Mouse (Mus musculus) liver, embryonic 13.5 days (tissue): ENCODE measurements around the gene Hps3. TPM values are rescaled to one million over a fixed set of nuclear protein-coding genes. Genes with fewer than 3 reads are reported as not detected.
"Not testable (repeated sequence)": the region's sequence is repeated elsewhere in the genome, so short reads cannot be mapped to it uniquely, and the experiment has no call there.

Experiments used
- ATAC-seq: fragments of 200-750 bp; cut with Nextera tagmentation; 2 replicates; pipeline ENCODE4 v1.8.0; 2017; ENCODE audit warnings: low read depth, mild to moderate bottlenecking, moderate number of reproducible peaks, moderate library complexity
- DNase-seq: peaks from one replicate; pipeline ENCODE4 v3.0.0; 2022
- H3K27ac ChIP-seq: fragments of 300-500 bp; sonication (generic); 2 replicates; pipeline ENCODE4 v1.5.1; 2015; ENCODE audit warnings: moderate library complexity, mild to moderate bottlenecking, inconsistent platforms
- H3K27me3 ChIP-seq: fragments of 300-500 bp; sonication (generic); 2 replicates; pipeline ENCODE4 v1.6.1; 2015; ENCODE audit warnings: mild to moderate bottlenecking, inconsistent platforms
- H3K36me3 ChIP-seq: fragments of 300-500 bp; sonication (generic); 2 replicates; pipeline ENCODE4 v1.6.1; 2015; ENCODE audit warnings: mild to moderate bottlenecking, inconsistent platforms
- H3K4me1 ChIP-seq: fragments of 300-500 bp; sonication (generic); replicated peaks from 2 replicates; pipeline ENCODE4 v1.6.1; 2015; ENCODE audit warnings: inconsistent platforms
- H3K4me2 ChIP-seq: fragments of 300-500 bp; sonication (generic); 2 replicates; pipeline ENCODE4 v1.6.1; 2015; ENCODE audit warnings: inconsistent platforms, mild to moderate bottlenecking, moderate library complexity
- H3K4me3 ChIP-seq: fragments of 300-500 bp; sonication (generic); replicated peaks from 2 replicates; pipeline ENCODE4 v1.5.1; 2015; ENCODE audit warnings: mild to moderate bottlenecking, inconsistent platforms
- H3K9ac ChIP-seq: fragments of 300-500 bp; sonication (generic); 2 replicates; pipeline ENCODE4 v1.6.1; 2015; ENCODE audit warnings: mild to moderate bottlenecking, inconsistent platforms
- H3K9me3 ChIP-seq: fragments of 300-500 bp; sonication (generic); replicated peaks from 2 replicates; pipeline ENCODE4 v1.6.1; 2016; ENCODE audit warnings: inconsistent platforms
- WGBS: fragments of 180-500 bp; shearing (Covaris S2); methylation state at CpG from one replicate; pipeline ENCODE4 v1.1.7; 2015; ENCODE audit not compliant: insufficient replicate concordance; 5-methylcytosine and 5-hydroxymethylcytosine counted together
- polyA plus RNA-seq: library from polyadenylated mRNA; unstranded; fragments of >200 nt; fragmentation: Nextera tagmentation; extraction: Ambion mirVana; gene quantifications from 2 replicates; pipeline ENCODE4 v1.2.1, GENCODE M21; 2015

Gene Hps3
- polyA plus RNA-seq, 1 experiment from 2014 or later, result 6.3 TPM

GRCm38 (mm10) chr3:19964625-19965188 is 70.4 kb downstream of the Hps3 start:
- H3K4me3 ChIP-seq, result no peak overlapping the region
- WGBS, result 58% methylated on average over 2 of the region's 2 CpGs
- H3K9ac ChIP-seq, result no peak overlapping the region
- no peaks in the 10 kb centered on the region for H3K4me1 ChIP-seq
- no peak overlapping the region for H3K27ac ChIP-seq
- no peaks in the 10 kb centered on the region for H3K36me3 ChIP-seq
- no peak overlapping the region for H3K4me2 ChIP-seq
- ATAC-seq (no peak), DNase-seq (no peak)
- no peaks in the 10 kb centered on the region for H3K27me3 ChIP-seq
- H3K9me3 ChIP-seq, result no peaks in the 10 kb centered on the region

- no peaks in the 10 kb centered on the region for H3K36me3 ChIP-seq
- H3K27ac ChIP-seq, result peak overlapping the region; percentile 68
- H3K27me3 ChIP-seq, result no peaks in the 10 kb centered on the region
- H3K4me3 ChIP-seq, result no peak overlapping the region
- no peaks in the 10 kb centered on the region for H3K4me1 ChIP-seq
- DNase-seq (no peak), ATAC-seq (peak; percentile 74)
- WGBS, result 47% methylated on average over 3 of the region's 3 CpGs
- no peak overlapping the region for H3K4me2 ChIP-seq
- H3K9me3 ChIP-seq, result no peaks in the 10 kb centered on the region
- no peak overlapping the region for H3K9ac ChIP-seq
These were observed 72.2 kb downstream of the Hps3 start for GRCm38 (mm10) chr3:19962769-19963513.

- Histone ChIP-seq H3K4me2 (no peak overlapping the region), H3K9me3 (no peaks in the 10 kb centered on the region), H3K27me3 (no peaks in the 10 kb centered on the region), H3K4me3 (no peak overlapping the region), H3K9ac (no peak overlapping the region), H3K27ac (no peak overlapping the region), H3K4me1 (no peaks in the 10 kb centered on the region; the same call in 1 of the 2 replicates), H3K36me3 (no peaks in the 10 kb centered on the region)
- ATAC-seq (no peak), DNase-seq (no peak)
- WGBS, result 52% methylated on average over 2 of the region's 2 CpGs
These were observed 73.8 kb downstream of the Hps3 start for GRCm38 (mm10) chr3:19961341-19961740.

GRCm38 (mm10) chr3:19960570-19961114 is 74.5 kb downstream of the Hps3 start:
- no peaks in the 10 kb centered on the region for H3K36me3 ChIP-seq
- H3K4me3 ChIP-seq, result no peak overlapping the region
- H3K9ac ChIP-seq, result no peak overlapping the region
- H3K4me2 ChIP-seq, result no peak overlapping the region
- no peaks in the 10 kb centered on the region for H3K9me3 ChIP-seq
- 51% methylated on average over 3 of the region's 3 CpGs for WGBS
- H3K27ac ChIP-seq, result no peak overlapping the region
- DNase-seq, result no peak
- no peaks in the 10 kb centered on the region; the same call in 1 of the 2 replicates for H3K4me1 ChIP-seq
- no peaks in the 10 kb centered on the region for H3K27me3 ChIP-seq
- ATAC-seq, result no peak

DNA sequence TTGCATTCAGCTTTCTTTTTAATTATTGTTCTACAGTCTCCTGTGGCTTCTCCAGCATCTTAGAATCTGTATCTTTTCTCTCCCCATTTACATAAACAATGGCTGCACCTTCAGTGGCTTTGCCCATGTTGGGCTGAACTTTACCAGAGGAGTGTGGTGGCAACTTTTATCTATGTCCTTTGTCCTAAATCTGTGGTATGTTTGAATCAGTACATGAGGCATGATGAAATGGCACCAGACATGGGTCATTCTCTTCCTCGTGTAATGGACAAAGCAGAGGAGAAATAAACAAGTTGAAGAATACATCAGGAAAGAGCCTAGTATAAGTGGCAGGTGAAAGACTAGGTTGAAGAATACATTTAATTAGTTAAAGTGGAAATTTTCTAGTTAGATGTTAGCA is 76.1 kb downstream of the Hps3 start:
- H3K9ac ChIP-seq, result no peak overlapping the region
- no peak overlapping the region for H3K27ac ChIP-seq
- H3K4me1 ChIP-seq, result no peaks in the 10 kb centered on the region; the same call in 1 of the 2 replicates
- no peak for ATAC-seq
- no peak overlapping the region for H3K4me2 ChIP-seq
- no peak for DNase-seq
- H3K27me3 ChIP-seq, result no peaks in the 10 kb centered on the region
- H3K4me3 ChIP-seq, result no peak overlapping the region
- no peaks in the 10 kb centered on the region for H3K36me3 ChIP-seq
- H3K9me3 ChIP-seq, result no peaks in the 10 kb centered on the region
- 56% methylated on average over 1 of the region's 1 CpGs for WGBS

GRCm38 (mm10) chr3:19958031-19958430 is 77.1 kb downstream of the Hps3 start:
- no peak overlapping the region for H3K9ac ChIP-seq
- no peak for DNase-seq
- no peak for ATAC-seq

GRCm38 (mm10) chr3:19956885-19957284 is 78.2 kb downstream of the Hps3 start, which contains the start of gene Cp:
Gene Cp, plus strand, starts transcription at chr3:19957054.
- no peak within 1 kb of the TSS for H3K4me2 ChIP-seq
- H3K27me3 ChIP-seq, result no peaks in the 10 kb centered on the region
- ATAC-seq (no peak), DNase-seq (no peak)
- no peaks in the 10 kb centered on the region; the same call in 1 of the 2 replicates for H3K4me1 ChIP-seq
- H3K4me3 ChIP-seq, result no peak within 1 kb of the TSS
- no peaks in the 10 kb centered on the region for H3K9me3 ChIP-seq
- no peak within 1 kb of the TSS; the same call in 1 of the 2 replicates for H3K27ac ChIP-seq
- H3K9ac ChIP-seq, result no peak within 1 kb of the TSS
- no peaks in the 10 kb centered on the region for H3K36me3 ChIP-seq
- 54% methylated on average over 5 of the region's 5 CpGs for WGBS

More at GRCm38 (mm10) chr3:19958031-19958430, 77.1 kb downstream of the Hps3 start:
- Histone ChIP-seq H3K36me3 (no peaks in the 10 kb centered on the region), H3K4me1 (no peaks in the 10 kb centered on the region; the same call in 1 of the 2 replicates), H3K27ac (no peak overlapping the region), H3K4me3 (no peak overlapping the region), H3K4me2 (no peak overlapping the region), H3K27me3 (no peaks in the 10 kb centered on the region), H3K9me3 (no peaks in the 10 kb centered on the region)

GRCm38 (mm10) chr3:19953865-19954264 is 81.2 kb downstream of the Hps3 start:
- no peaks in the 10 kb centered on the region for H3K27me3 ChIP-seq
- H3K4me1 ChIP-seq, result no peaks in the 10 kb centered on the region; the same call in 1 of the 2 replicates
- DNase-seq, result no peak
- ATAC-seq, result peak; percentile 89
- no peaks in the 10 kb centered on the region for H3K36me3 ChIP-seq
- no peak overlapping the region for H3K4me3 ChIP-seq
- H3K9me3 ChIP-seq, result no peaks in the 10 kb centered on the region
- no peak overlapping the region for H3K4me2 ChIP-seq
- no peak overlapping the region for H3K9ac ChIP-seq
- WGBS, result 29% methylated on average over 3 of the region's 3 CpGs
- no peak overlapping the region for H3K27ac ChIP-seq

DNA sequence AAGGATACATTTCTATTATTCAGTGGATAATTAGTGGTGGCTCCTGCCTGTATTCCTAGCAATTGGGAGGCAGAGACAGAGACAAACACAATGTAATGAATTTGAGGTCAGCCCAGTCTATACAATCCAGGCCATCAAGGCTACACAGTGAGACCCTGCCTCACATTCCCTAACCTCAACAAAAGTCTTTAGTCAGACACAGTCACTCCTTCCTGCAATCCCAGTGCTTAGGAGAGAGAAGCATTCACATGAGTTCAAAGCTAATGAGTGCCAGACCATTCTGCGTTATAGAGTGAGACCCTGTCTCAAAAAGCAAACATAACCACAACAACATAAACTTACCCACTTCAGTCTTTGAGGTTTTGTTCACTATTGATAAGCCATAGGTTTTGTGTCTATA is 81.7 kb downstream of the Hps3 start:
- Histone ChIP-seq H3K36me3 (no peaks in the 10 kb centered on the region), H3K4me3 (no peak overlapping the region), H3K27ac (peak overlapping the region; percentile 74), H3K4me2 (no peak overlapping the region), H3K4me1 (no peaks in the 10 kb centered on the region; the same call in 1 of the 2 replicates), H3K27me3 (no peaks in the 10 kb centered on the region), H3K9ac (no peak overlapping the region), H3K9me3 (no peaks in the 10 kb centered on the region)
- ATAC-seq (no peak), DNase-seq (no peak)
- WGBS, result 62% methylated on average over 1 of the region's 1 CpGs

- not testable (repeated sequence) for H3K4me1 ChIP-seq, ATAC-seq, H3K4me3 ChIP-seq, H3K36me3 ChIP-seq, DNase-seq, H3K27me3 ChIP-seq, H3K4me2 ChIP-seq, H3K9ac ChIP-seq, H3K27ac ChIP-seq, H3K9me3 ChIP-seq
- 55% methylated on average over 1 of the region's 1 CpGs for WGBS
These were observed 85.7 kb downstream of the Hps3 start for GRCm38 (mm10) chr3:19949401-19949800.

GRCm38 (mm10) chr3:19948552-19948951 is 86.6 kb downstream of the Hps3 start:
- no peak overlapping the region for H3K4me3 ChIP-seq
- H3K36me3 ChIP-seq, result no peaks in the 10 kb centered on the region
- no peak overlapping the region for H3K9ac ChIP-seq
- ATAC-seq, result no peak
- H3K4me1 ChIP-seq, result no peaks in the 10 kb centered on the region
- H3K4me2 ChIP-seq, result no peak overlapping the region
- no peaks in the 10 kb centered on the region for H3K9me3 ChIP-seq
- no peak overlapping the region for H3K27ac ChIP-seq
- no peaks in the 10 kb centered on the region for H3K27me3 ChIP-seq
- no peak for DNase-seq
